Mouse (Mus musculus) stomach, embryonic 16.5 days (tissue): ENCODE measurements at regions not wholly inside any gene's neighbourhood (a gene's known extent, or its start where the extent isn't known, plus 50 kb on each side); places are given as distances from the start of the nearest gene placed in this dataset.

Experiments used
- ATAC-seq: fragments of 200-750 bp; cut with Nextera tagmentation; 2 replicates; pipeline ENCODE4 v1.8.0; 2017; ENCODE audit warnings: moderate number of reproducible peaks, moderate TSS enrichment; ENCODE audit not compliant: insufficient read depth, low FRiP score
- H3K27ac ChIP-seq: fragments of 300-500 bp; sonication (generic); 2 replicates; pipeline ENCODE4 v1.5.1; 2014; ENCODE audit warnings: low read length
- H3K27me3 ChIP-seq: fragments of 300-500 bp; sonication (generic); 2 replicates; pipeline ENCODE4 v1.6.1; 2014; ENCODE audit warnings: low read length, control low read depth, mixed read lengths; ENCODE audit not compliant: control insufficient read depth, insufficient read depth
- H3K36me3 ChIP-seq: fragments of 300-500 bp; sonication (generic); 2 replicates; pipeline ENCODE4 v1.6.1; 2014; ENCODE audit warnings: low read length; ENCODE audit not compliant: control insufficient read depth, insufficient read depth
- H3K4me1 ChIP-seq: fragments of 300-500 bp; sonication (generic); 2 replicates; pipeline ENCODE4 v1.6.1; 2014; ENCODE audit warnings: low read length, control low read depth, mixed read lengths; ENCODE audit not compliant: control insufficient read depth, insufficient read depth
- H3K4me2 ChIP-seq: fragments of 300-500 bp; sonication (generic); 2 replicates; pipeline ENCODE4 v1.6.1; 2014; ENCODE audit warnings: low read depth, low read length, mixed read lengths
- H3K4me3 ChIP-seq: fragments of 300-500 bp; sonication (generic); replicated peaks from 2 replicates; pipeline ENCODE4 v1.5.1; 2014; ENCODE audit warnings: mild to moderate bottlenecking, low read length
- H3K9ac ChIP-seq: fragments of 300-500 bp; sonication (generic); 2 replicates; pipeline ENCODE4 v1.6.1; 2014; ENCODE audit warnings: low read length
- H3K9me3 ChIP-seq: fragments of 300-500 bp; sonication (generic); replicated peaks from 2 replicates; pipeline ENCODE4 v1.6.1; 2016; ENCODE audit warnings: low read length, control low read depth; ENCODE audit not compliant: control insufficient read depth
- WGBS: fragments of 180-500 bp; shearing (Covaris S2); extraction: QIAGEN DNeasy Blood & Tissue Kit; methylation state at CpG from one replicate; pipeline ENCODE4 v1.1.7; 2014; 5-methylcytosine and 5-hydroxymethylcytosine counted together

- Histone ChIP-seq H3K4me3 (no peak overlapping the region), H3K36me3 (no peaks in the 10 kb centered on the region), H3K4me2 (no peak overlapping the region), H3K9me3 (no peaks in the 10 kb centered on the region), H3K27ac (no peak overlapping the region), H3K9ac (no peak overlapping the region), H3K27me3 (no peaks in the 10 kb centered on the region), H3K4me1 (no peaks in the 10 kb centered on the region)
- WGBS: 69% methylated on average over 3 of the region's 3 CpGs
- ATAC-seq: no peak
These were observed 368.8 kb downstream of the Wdr20rt start for GRCm38 (mm10) chr12:65594075-65594474.

- Histone ChIP-seq H3K36me3 (no peaks in the 10 kb centered on the region), H3K4me2 (no peak overlapping the region), H3K9ac (no peak overlapping the region), H3K4me1 (no peaks in the 10 kb centered on the region), H3K4me3 (no peak overlapping the region), H3K27ac (no peak overlapping the region), H3K27me3 (no peaks in the 10 kb centered on the region), H3K9me3 (no peaks in the 10 kb centered on the region)
- WGBS: 80% methylated on average over 1 of the region's 1 CpGs
- no peak for ATAC-seq
These were observed 418.9 kb downstream of the Wdr20rt start for GRCm38 (mm10) chr12:65644232-65644631.

GRCm38 (mm10) chr12:65656772-65657171 is 431.5 kb downstream of the Wdr20rt start:
- no peaks in the 10 kb centered on the region for H3K27me3 ChIP-seq
- no peaks in the 10 kb centered on the region for H3K4me1 ChIP-seq
- no peak overlapping the region for H3K9ac ChIP-seq
- no peaks in the 10 kb centered on the region for H3K36me3 ChIP-seq
- no peaks in the 10 kb centered on the region for H3K9me3 ChIP-seq
- WGBS: 91% methylated on average over 1 of the region's 1 CpGs
- H3K4me2 ChIP-seq: no peak overlapping the region
- no peak for ATAC-seq
- no peak overlapping the region for H3K27ac ChIP-seq
- no peak overlapping the region for H3K4me3 ChIP-seq

GRCm38 (mm10) chr12:65671673-65672072 is 446.4 kb downstream of the Wdr20rt start:
- Histone ChIP-seq H3K9me3 (no peaks in the 10 kb centered on the region), H3K4me3 (no peak overlapping the region), H3K36me3 (no peaks in the 10 kb centered on the region), H3K27ac (no peak overlapping the region), H3K9ac (no peak overlapping the region), H3K4me1 (no peaks in the 10 kb centered on the region), H3K27me3 (no peaks in the 10 kb centered on the region), H3K4me2 (no peak overlapping the region)
- no peak for ATAC-seq
- 63% methylated on average over 1 of the region's 1 CpGs for WGBS

- Histone ChIP-seq H3K4me2 (no peak overlapping the region), H3K4me3 (no peak overlapping the region), H3K9me3 (no peaks in the 10 kb centered on the region), H3K9ac (no peak overlapping the region), H3K4me1 (no peaks in the 10 kb centered on the region), H3K27ac (no peak overlapping the region), H3K36me3 (no peaks in the 10 kb centered on the region), H3K27me3 (no peaks in the 10 kb centered on the region)
- no peak for ATAC-seq
- 64% methylated on average over 2 of the region's 2 CpGs for WGBS
These were observed 447.9 kb downstream of the Wdr20rt start for GRCm38 (mm10) chr12:65673193-65673592.

- H3K4me2 ChIP-seq: no peak overlapping the region
- WGBS: 69% methylated on average over 1 of the region's 1 CpGs
- ATAC-seq: no peak
- no peaks in the 10 kb centered on the region for H3K27me3 ChIP-seq
- no peaks in the 10 kb centered on the region for H3K9me3 ChIP-seq
- no peaks in the 10 kb centered on the region for H3K36me3 ChIP-seq
- H3K27ac ChIP-seq: no peak overlapping the region
- H3K9ac ChIP-seq: no peak overlapping the region
- H3K4me1 ChIP-seq: no peaks in the 10 kb centered on the region
- H3K4me3 ChIP-seq: no peak overlapping the region
These were observed 449.8 kb downstream of the Wdr20rt start for GRCm38 (mm10) chr12:65674916-65675660.

GRCm38 (mm10) chr12:65680335-65680734 is 455.0 kb downstream of the Wdr20rt start:
- Histone ChIP-seq H3K4me3 (no peak overlapping the region), H3K27ac (no peak overlapping the region), H3K9me3 (no peaks in the 10 kb centered on the region), H3K27me3 (no peaks in the 10 kb centered on the region), H3K4me2 (no peak overlapping the region), H3K9ac (no peak overlapping the region), H3K36me3 (no peaks in the 10 kb centered on the region), H3K4me1 (no peaks in the 10 kb centered on the region)
- 33% methylated on average over 2 of the region's 2 CpGs for WGBS
- no peak for ATAC-seq

- ATAC-seq: no peak
- Histone ChIP-seq H3K36me3 (no peaks in the 10 kb centered on the region), H3K4me2 (no peak overlapping the region), H3K27me3 (no peaks in the 10 kb centered on the region), H3K4me1 (no peaks in the 10 kb centered on the region), H3K9ac (no peak overlapping the region), H3K4me3 (no peak overlapping the region), H3K27ac (no peak overlapping the region), H3K9me3 (no peaks in the 10 kb centered on the region)
- 85% methylated on average over 6 of the region's 6 CpGs for WGBS
These were observed 456.5 kb downstream of the Wdr20rt start for GRCm38 (mm10) chr12:65681826-65682225.

- H3K27ac ChIP-seq: no peak overlapping the region
- H3K36me3 ChIP-seq: no peaks in the 10 kb centered on the region
- H3K4me2 ChIP-seq: no peak overlapping the region
- H3K9me3 ChIP-seq: no peaks in the 10 kb centered on the region
- no peak overlapping the region for H3K9ac ChIP-seq
- 45% methylated on average over 1 of the region's 1 CpGs for WGBS
- no peaks in the 10 kb centered on the region for H3K27me3 ChIP-seq
- no peaks in the 10 kb centered on the region for H3K4me1 ChIP-seq
- ATAC-seq: no peak
- H3K4me3 ChIP-seq: no peak overlapping the region
These were observed 479.7 kb downstream of the Wdr20rt start for GRCm38 (mm10) chr12:65704985-65705384.
